Mouse (Mus musculus) kidney, adult 2 months (tissue): ENCODE data around the gene Otog. TPM values are rescaled to one million over a fixed set of nuclear protein-coding genes. Genes with fewer than 3 reads are reported as not detected.

ENCODE experiments used
- DNase-seq: peaks from one replicate; pipeline ENCODE4 v3.0.0; 2021
- H3K27ac ChIP-seq: fragments of 200-500 bp; 2 replicates; pipeline ENCODE4 v1.5.1; 2012; ENCODE audit warnings: low read depth, low read length, control low read depth, inconsistent platforms; ENCODE audit not compliant: insufficient read depth
- H3K27me3 ChIP-seq: fragments of 200-500 bp; replicated peaks from 2 replicates; pipeline ENCODE4 v1.6.1; 2012; ENCODE audit warnings: mild to moderate bottlenecking, moderate library complexity, low read length, inconsistent platforms; ENCODE audit not compliant: control insufficient read depth, insufficient read depth
- H3K36me3 ChIP-seq: fragments of 200-500 bp; 2 replicates; pipeline ENCODE4 v1.6.1; 2012; ENCODE audit warnings: mild to moderate bottlenecking, moderate library complexity, low read length, inconsistent platforms; ENCODE audit not compliant: control insufficient read depth, insufficient read depth
- H3K4me1 ChIP-seq: fragments of 200-500 bp; 2 replicates; pipeline ENCODE4 v1.6.1; 2011; ENCODE audit warnings: low read length; ENCODE audit not compliant: control insufficient read depth, insufficient read depth
- H3K4me3 ChIP-seq: fragments of 200-500 bp; 2 replicates; pipeline ENCODE4 v1.5.1; 2011; ENCODE audit warnings: mild to moderate bottlenecking, low read depth, low read length, control low read depth; ENCODE audit not compliant: insufficient read depth
- CTCF ChIP-seq: fragments of 200-500 bp; conservative IDR thresholded peaks from 2 replicates; pipeline ENCODE4 v1.5.1; 2011; ENCODE audit warnings: low read depth, mild to moderate bottlenecking, control low read depth, low read length, moderate library complexity, mixed read lengths; ENCODE audit not compliant: insufficient read depth, insufficient read length
- POLR2A ChIP-seq: fragments of 200-500 bp; IDR thresholded peaks from one replicate; pipeline ENCODE4 v1.6.1; 2011; ENCODE audit warnings: low read depth, low read length, control low read depth
- WGBS: fragments of 180-500 bp; shearing (Covaris S2); methylation state at CpG from one replicate; pipeline ENCODE4 v1.1.7; 2018; 5-methylcytosine and 5-hydroxymethylcytosine counted together
- polyA plus RNA-seq: library from polyadenylated mRNA; depleted of rRNA; stranded (reverse); fragments of >200 nt; gene quantifications from 2 replicates; pipeline ENCODE4 v1.2.3, GENCODE M21; 2012

Otog gene
- polyA plus RNA-seq, 1 experiment, result 0.06 TPM

DNA sequence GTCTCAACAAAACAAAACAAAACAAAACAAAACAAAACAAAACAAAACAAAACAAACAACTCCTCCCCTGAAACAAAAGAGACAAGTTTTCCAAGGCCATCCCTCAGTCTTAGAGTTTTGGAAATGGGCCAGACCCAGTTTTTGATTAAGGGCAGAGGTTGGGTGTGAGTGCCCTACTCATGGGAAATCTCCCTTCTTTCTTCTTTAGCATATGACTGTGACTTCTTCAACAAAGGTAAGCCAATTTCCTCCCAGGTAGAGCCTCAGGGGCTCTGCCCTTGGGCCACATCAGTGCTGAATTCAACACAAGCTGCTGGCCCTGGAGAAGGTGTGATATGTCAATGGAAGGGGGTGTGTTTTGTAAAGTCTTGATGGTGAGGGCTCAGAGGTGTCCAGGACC lies 40.1 kb downstream of the Otog start:
- no peak for TF ChIP-seq POLR2A
- TF ChIP-seq CTCF, result no peak

DNA sequence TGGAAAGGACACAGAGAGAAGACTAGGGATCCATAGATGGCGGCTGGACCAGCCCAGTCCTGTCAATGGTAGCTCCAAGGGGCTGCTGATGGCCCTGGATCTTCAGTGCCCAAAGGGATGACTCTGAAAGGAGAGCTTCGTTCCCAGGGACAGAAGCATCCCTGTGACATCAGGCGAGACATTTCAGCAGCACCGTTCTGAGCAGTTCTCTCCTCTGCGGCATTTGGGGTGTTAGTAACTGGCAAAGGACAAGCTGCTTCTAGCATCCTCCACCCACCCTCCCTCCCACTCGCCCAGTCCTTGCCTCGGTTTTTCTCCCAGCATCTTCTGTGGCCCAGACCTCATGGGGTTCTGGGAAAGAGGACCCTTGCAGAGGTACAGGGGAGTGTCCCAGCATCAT lies 41.5 kb downstream of the Otog start:
- Histone ChIP-seq H3K27ac (no peak overlapping the region), H3K27me3 (no peaks in the 10 kb centered on the region), H3K4me3 (no peak overlapping the region), H3K4me1 (no peaks in the 10 kb centered on the region), H3K36me3 (no peaks in the 10 kb centered on the region)
- TF ChIP-seq POLR2A, result no peak
- TF ChIP-seq CTCF, result no peak
- DNase-seq, result no peak
- WGBS, result 64% methylated on average over 7 of the region's 7 CpGs

More for the DNA sequence above, 40.1 kb downstream of the Otog start:
- Histone ChIP-seq H3K36me3 (no peaks in the 10 kb centered on the region), H3K4me3 (no peak overlapping the region), H3K27ac (no peak overlapping the region), H3K4me1 (no peaks in the 10 kb centered on the region), H3K27me3 (no peaks in the 10 kb centered on the region)
- no peak for DNase-seq

- Histone ChIP-seq H3K36me3 (no peaks in the 10 kb centered on the region), H3K4me1 (no peaks in the 10 kb centered on the region), H3K27me3 (no peaks in the 10 kb centered on the region), H3K4me3 (no peak overlapping the region), H3K27ac (no peak overlapping the region)
- no peak for DNase-seq
- 58% methylated on average over 10 of the region's 10 CpGs for WGBS
- TF ChIP-seq CTCF, result no peak
- TF ChIP-seq POLR2A, result no peak
These were observed 42.9 kb downstream of the Otog start for GRCm38 (mm10) chr7:46283681-46284080.

- no peak for TF ChIP-seq CTCF
- TF ChIP-seq POLR2A, result no peak
- no peak for DNase-seq
These were observed 44.5 kb downstream of the Otog start for GRCm38 (mm10) chr7:46285161-46285839.

GRCm38 (mm10) chr7:46286391-46286790 lies 45.6 kb downstream of the Otog start:
- Histone ChIP-seq H3K27ac (no peak overlapping the region), H3K4me3 (no peak overlapping the region), H3K36me3 (no peaks in the 10 kb centered on the region), H3K27me3 (no peaks in the 10 kb centered on the region), H3K4me1 (no peaks in the 10 kb centered on the region)
- WGBS, result 87% methylated on average over 4 of the region's 4 CpGs
- no peak for DNase-seq
- TF ChIP-seq CTCF (no peak), POLR2A (no peak)

More at GRCm38 (mm10) chr7:46285161-46285839, 44.5 kb downstream of the Otog start:
- no peaks in the 10 kb centered on the region for H3K4me1 ChIP-seq
- H3K27ac ChIP-seq, result no peak overlapping the region
- WGBS, result 84% methylated on average over 12 of the region's 12 CpGs
- no peak overlapping the region for H3K4me3 ChIP-seq
- H3K27me3 ChIP-seq, result no peaks in the 10 kb centered on the region
- H3K36me3 ChIP-seq, result no peaks in the 10 kb centered on the region

GRCm38 (mm10) chr7:46287051-46287450 lies 46.3 kb downstream of the Otog start:
- Histone ChIP-seq H3K27me3 (no peaks in the 10 kb centered on the region), H3K4me1 (no peaks in the 10 kb centered on the region), H3K4me3 (no peak overlapping the region), H3K27ac (no peak overlapping the region), H3K36me3 (no peaks in the 10 kb centered on the region)
- no peak for DNase-seq
- TF ChIP-seq CTCF, result no peak
- WGBS, result 30% methylated on average over 8 of the region's 8 CpGs

- WGBS, result 43% methylated on average over 6 of the region's 6 CpGs
These were observed 55.5 kb downstream of the Otog start for GRCm38 (mm10) chr7:46296330-46296729.

More at GRCm38 (mm10) chr7:46296330-46296729, 55.5 kb downstream of the Otog start:
- H3K4me3 ChIP-seq, result no peak overlapping the region
- H3K36me3 ChIP-seq, result no peaks in the 10 kb centered on the region
- TF ChIP-seq CTCF (no peak), POLR2A (no peak)
- no peak overlapping the region for H3K27ac ChIP-seq
- no peaks in the 10 kb centered on the region for H3K4me1 ChIP-seq
- no peak for DNase-seq
- no peaks in the 10 kb centered on the region for H3K27me3 ChIP-seq
